Mouse (Mus musculus): ENCODE results near the gene Plekha5. TPM values are rescaled to one million over a fixed set of nuclear protein-coding genes. Genes with fewer than 3 reads are reported as not detected.
A peak's percentile ranks its signal among the peaks of the same experiment; 100 is the strongest.

Gene Plekha5
- polyA plus RNA-seq, 1 experiment from 2014 or later: 30.1 TPM

- WGBS: 91% methylated on average over 8 of the region's 8 CpGs
- no peak overlapping the region for H3K4me2 ChIP-seq (ENCODE audit: low read depth, low read length)
- H3K9me3 ChIP-seq (ENCODE audit: control insufficient read depth, low read length): no peaks in the 10 kb centered on the region
- H3K4me3 ChIP-seq (ENCODE audit: low read length): no peak overlapping the region
- H3K36me3 ChIP-seq (ENCODE audit: control insufficient read depth, insufficient read depth, low read length): no peaks in the 10 kb centered on the region
- H3K27ac ChIP-seq (ENCODE audit: low read length): no peak overlapping the region
- H3K4me1 ChIP-seq (ENCODE audit: control insufficient read depth, insufficient read depth, low read length): peaks cover 4% of the 10 kb centered on the region; the same call in 1 of the 2 replicates
- ATAC-seq: no peak
- H3K27me3 ChIP-seq (replicated peaks; ENCODE audit: control insufficient read depth, insufficient read depth, low read length): no peaks in the 10 kb centered on the region
- no peak overlapping the region for H3K9ac ChIP-seq (ENCODE audit: low read depth, low read length)
Measured at GRCm38 (mm10) chr6:140452736-140453135, 28.9 kb downstream of the Plekha5 start.

- Histone ChIP-seq H3K27ac (ENCODE audit: low read length) (no peak overlapping the region), H3K9me3 (ENCODE audit: control insufficient read depth, low read length) (no peaks in the 10 kb centered on the region), H3K9ac (ENCODE audit: low read depth, low read length) (no peak overlapping the region), H3K4me1 (ENCODE audit: control insufficient read depth, insufficient read depth, low read length) (peaks cover 4% of the 10 kb centered on the region; the same call in 1 of the 2 replicates), H3K36me3 (ENCODE audit: control insufficient read depth, insufficient read depth, low read length) (no peaks in the 10 kb centered on the region), H3K27me3 (replicated peaks; ENCODE audit: control insufficient read depth, insufficient read depth, low read length) (no peaks in the 10 kb centered on the region), H3K4me3 (ENCODE audit: low read length) (no peak overlapping the region), H3K4me2 (ENCODE audit: low read depth, low read length) (no peak overlapping the region)
- no peak for ATAC-seq
- WGBS: 87% methylated on average over 5 of the region's 5 CpGs
Measured at GRCm38 (mm10) chr6:140453454-140453853, 29.6 kb downstream of the Plekha5 start.

GRCm38 (mm10) chr6:140454388-140454787 lies 30.5 kb downstream of the Plekha5 start:
- Histone ChIP-seq H3K27ac (ENCODE audit: low read length) (no peak overlapping the region), H3K4me3 (ENCODE audit: low read length) (no peak overlapping the region), H3K27me3 (replicated peaks; ENCODE audit: control insufficient read depth, insufficient read depth, low read length) (no peaks in the 10 kb centered on the region), H3K9me3 (ENCODE audit: control insufficient read depth, low read length) (no peaks in the 10 kb centered on the region), H3K4me2 (ENCODE audit: low read depth, low read length) (no peak overlapping the region), H3K36me3 (ENCODE audit: control insufficient read depth, insufficient read depth, low read length) (no peaks in the 10 kb centered on the region), H3K4me1 (ENCODE audit: control insufficient read depth, insufficient read depth, low read length) (peaks cover 6% of the 10 kb centered on the region; the same call in 1 of the 2 replicates), H3K9ac (ENCODE audit: low read depth, low read length) (no peak overlapping the region)
- 70% methylated on average over 3 of the region's 3 CpGs for WGBS
- ATAC-seq: peak; percentile 60; the same call in 1 of the 2 replicates

GRCm38 (mm10) chr6:140455851-140456250 lies 32.0 kb downstream of the Plekha5 start:
- no peak overlapping the region for H3K4me3 ChIP-seq (ENCODE audit: low read length)
- ATAC-seq: no peak
- no peaks in the 10 kb centered on the region for H3K9me3 ChIP-seq (ENCODE audit: control insufficient read depth, low read length)
- no peak overlapping the region for H3K9ac ChIP-seq (ENCODE audit: low read depth, low read length)
- WGBS: 67% methylated on average over 3 of the region's 3 CpGs
- H3K4me1 ChIP-seq (ENCODE audit: control insufficient read depth, insufficient read depth, low read length): peaks cover 6% of the 10 kb centered on the region; the same call in 1 of the 2 replicates
- no peaks in the 10 kb centered on the region for H3K27me3 ChIP-seq (replicated peaks; ENCODE audit: control insufficient read depth, insufficient read depth, low read length)
- H3K4me2 ChIP-seq (ENCODE audit: low read depth, low read length): no peak overlapping the region
- no peaks in the 10 kb centered on the region for H3K36me3 ChIP-seq (ENCODE audit: control insufficient read depth, insufficient read depth, low read length)
- H3K27ac ChIP-seq (ENCODE audit: low read length): no peak overlapping the region

GRCm38 (mm10) chr6:140456393-140457163 lies 32.7 kb downstream of the Plekha5 start:
- H3K4me3 ChIP-seq (ENCODE audit: low read length): no peak overlapping the region
- H3K27me3 ChIP-seq (replicated peaks; ENCODE audit: control insufficient read depth, insufficient read depth, low read length): no peaks in the 10 kb centered on the region
- no peaks in the 10 kb centered on the region for H3K36me3 ChIP-seq (ENCODE audit: control insufficient read depth, insufficient read depth, low read length)
- no peak overlapping the region for H3K4me2 ChIP-seq (ENCODE audit: low read depth, low read length)
- no peak overlapping the region for H3K27ac ChIP-seq (ENCODE audit: low read length)
- ATAC-seq: no peak
- H3K4me1 ChIP-seq (ENCODE audit: control insufficient read depth, insufficient read depth, low read length): peaks cover 6% of the 10 kb centered on the region; the same call in 1 of the 2 replicates
- H3K9ac ChIP-seq (ENCODE audit: low read depth, low read length): no peak overlapping the region
- H3K9me3 ChIP-seq (ENCODE audit: control insufficient read depth, low read length): no peaks in the 10 kb centered on the region
- 87% methylated on average over 15 of the region's 15 CpGs for WGBS

- Histone ChIP-seq H3K4me2 (ENCODE audit: low read depth, low read length) (no peak overlapping the region), H3K27ac (ENCODE audit: low read length) (no peak overlapping the region), H3K4me1 (ENCODE audit: control insufficient read depth, insufficient read depth, low read length) (peaks cover 2% of the 10 kb centered on the region; the same call in 1 of the 2 replicates), H3K36me3 (ENCODE audit: control insufficient read depth, insufficient read depth, low read length) (no peaks in the 10 kb centered on the region), H3K9me3 (ENCODE audit: control insufficient read depth, low read length) (no peaks in the 10 kb centered on the region), H3K9ac (ENCODE audit: low read depth, low read length) (no peak overlapping the region), H3K4me3 (ENCODE audit: low read length) (no peak overlapping the region), H3K27me3 (replicated peaks; ENCODE audit: control insufficient read depth, insufficient read depth, low read length) (no peaks in the 10 kb centered on the region)
- no peak for ATAC-seq
- 86% methylated on average over 7 of the region's 7 CpGs for WGBS
Measured at GRCm38 (mm10) chr6:140460398-140460797, 36.5 kb downstream of the Plekha5 start.

GRCm38 (mm10) chr6:140464818-140465217 lies 41.0 kb downstream of the Plekha5 start:
- Histone ChIP-seq H3K36me3 (ENCODE audit: control insufficient read depth, insufficient read depth, low read length) (no peaks in the 10 kb centered on the region), H3K27me3 (replicated peaks; ENCODE audit: control insufficient read depth, insufficient read depth, low read length) (no peaks in the 10 kb centered on the region), H3K4me3 (ENCODE audit: low read length) (no peak overlapping the region), H3K9ac (ENCODE audit: low read depth, low read length) (no peak overlapping the region), H3K4me1 (ENCODE audit: control insufficient read depth, insufficient read depth, low read length) (peaks cover 4% of the 10 kb centered on the region), H3K9me3 (ENCODE audit: control insufficient read depth, low read length) (no peaks in the 10 kb centered on the region), H3K27ac (ENCODE audit: low read length) (no peak overlapping the region), H3K4me2 (ENCODE audit: low read depth, low read length) (no peak overlapping the region)
- WGBS: 87% methylated on average over 6 of the region's 6 CpGs
- no peak for ATAC-seq

- Histone ChIP-seq H3K9ac (ENCODE audit: low read depth, low read length) (no peak overlapping the region), H3K4me2 (ENCODE audit: low read depth, low read length) (no peak overlapping the region; the same call in 1 of the 2 replicates), H3K4me3 (ENCODE audit: low read length) (no peak overlapping the region), H3K9me3 (ENCODE audit: control insufficient read depth, low read length) (no peaks in the 10 kb centered on the region), H3K27me3 (replicated peaks; ENCODE audit: control insufficient read depth, insufficient read depth, low read length) (no peaks in the 10 kb centered on the region), H3K36me3 (ENCODE audit: control insufficient read depth, insufficient read depth, low read length) (no peaks in the 10 kb centered on the region), H3K27ac (ENCODE audit: low read length) (0 out of 2 replicates have a peak overlapping the region, but pooled peaks have one; percentile 43), H3K4me1 (ENCODE audit: control insufficient read depth, insufficient read depth, low read length) (peaks cover 4% of the 10 kb centered on the region)
- 61% methylated on average over 9 of the region's 9 CpGs for WGBS
- ATAC-seq: peak; percentile 98
Measured at GRCm38 (mm10) chr6:140465946-140466646, 42.2 kb downstream of the Plekha5 start.

GRCm38 (mm10) chr6:140466841-140467240 lies 43.0 kb downstream of the Plekha5 start:
- H3K4me2 ChIP-seq (ENCODE audit: low read depth, low read length): no peak overlapping the region
- H3K27me3 ChIP-seq (replicated peaks; ENCODE audit: control insufficient read depth, insufficient read depth, low read length): no peaks in the 10 kb centered on the region
- H3K4me1 ChIP-seq (ENCODE audit: control insufficient read depth, insufficient read depth, low read length): peaks cover 4% of the 10 kb centered on the region
- no peak overlapping the region for H3K9ac ChIP-seq (ENCODE audit: low read depth, low read length)
- ATAC-seq: peak; percentile 37; the same call in 1 of the 2 replicates
- H3K27ac ChIP-seq (ENCODE audit: low read length): no peak overlapping the region
- H3K4me3 ChIP-seq (ENCODE audit: low read length): no peak overlapping the region
- no peaks in the 10 kb centered on the region for H3K36me3 ChIP-seq (ENCODE audit: control insufficient read depth, insufficient read depth, low read length)
- H3K9me3 ChIP-seq (ENCODE audit: control insufficient read depth, low read length): no peaks in the 10 kb centered on the region
- WGBS: 73% methylated on average over 6 of the region's 6 CpGs

Measured in intestine, embryonic 16.5 days (tissue).